ENCODE assay signal across 25 mouse cellular contexts in the genomic region with DNA sequence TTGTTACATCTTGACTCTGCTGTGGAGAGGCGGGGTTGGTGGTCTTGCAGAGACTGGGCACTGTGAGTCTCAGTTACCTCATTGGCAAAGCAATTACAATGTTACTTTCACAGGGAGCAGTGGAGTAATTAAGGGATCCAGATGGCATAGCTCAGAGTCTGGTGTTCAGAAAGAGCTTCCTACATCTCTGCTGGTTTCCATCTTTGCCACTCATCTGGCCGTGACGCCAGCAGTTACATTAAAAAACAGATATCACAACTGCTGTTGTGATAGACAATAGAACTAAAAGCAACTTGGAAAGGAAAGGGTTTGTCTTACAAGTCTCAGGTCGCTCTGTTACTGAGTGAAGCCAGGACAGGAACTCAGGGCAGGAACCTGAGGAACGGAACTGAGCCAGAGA.
"Had no signal": no experiment of that assay in that cellular context is flagged by ENCODE, and none has a peak within 500 bp of the region (broad histone marks: within the 10 kb centered on the region; RNA-seq: fewer than 3 reads in every experiment).

No protein-coding gene starts in this region.

- H3K4me3 ChIP-seq: gastrocnemius, adult 2 months; heart, embryonic 10.5 days; heart, embryonic 12.5 days; hindbrain, embryonic 10.5 days; hindbrain, embryonic 12.5 days; intestine, embryonic 15.5 days; layer of hippocampus, adult 2 months; left cerebral cortex, adult 2 months; limb, embryonic 10.5 days; limb, embryonic 12.5 days had no signal

- DNase-seq: gastrocnemius, adult 2 months; gastrocnemius, postnatal 10 days; gastrocnemius, postnatal 25 days; heart, adult 18-20 months; heart, postnatal 10 days; heart, postnatal 4 days; kidney, adult 18-20 months; kidney, adult 8-10 months; kidney, postnatal 10 days; kidney, postnatal 25 days; kidney, postnatal 4 days had no signal

- H3K27ac ChIP-seq: gastrocnemius, adult 2 months; heart, embryonic 10.5 days; hindbrain, embryonic 10.5 days; hindbrain, embryonic 12.5 days; hindbrain, embryonic 14.5 days; intestine, embryonic 15.5 days; layer of hippocampus, adult 2 months; left cerebral cortex, adult 2 months; limb, embryonic 10.5 days; limb, embryonic 12.5 days had no signal

- H3K4me1 ChIP-seq: hindbrain, embryonic 10.5 days; hindbrain, embryonic 12.5 days; intestine, embryonic 15.5 days; limb, embryonic 10.5 days; limb, embryonic 12.5 days had no signal

- H3K9me3 ChIP-seq: heart, embryonic 10.5 days; hindbrain, embryonic 12.5 days; intestine, embryonic 15.5 days; limb, embryonic 10.5 days; limb, embryonic 12.5 days had no signal

- H3K9ac ChIP-seq: heart, embryonic 12.5 days; hindbrain, embryonic 12.5 days; hindbrain, embryonic 14.5 days; intestine, embryonic 15.5 days; limb, embryonic 12.5 days had no signal

- ATAC-seq: forebrain, embryonic 16.5 days; hindbrain, embryonic 16.5 days; inflammation-experienced regulatory T-cells, adult 6 months; intestine, embryonic 15.5 days; intestine, postnatal 0 days had no signal

- H3K36me3 ChIP-seq: heart, embryonic 10.5 days; heart, embryonic 12.5 days; hindbrain, embryonic 10.5 days; hindbrain, embryonic 12.5 days; intestine, embryonic 15.5 days; limb, embryonic 10.5 days; limb, embryonic 12.5 days had no signal

- H3K4me2 ChIP-seq: heart, embryonic 12.5 days; hindbrain, embryonic 12.5 days; hindbrain, embryonic 14.5 days; intestine, embryonic 15.5 days; limb, embryonic 12.5 days had no signal

- H3K27me3 ChIP-seq: heart, embryonic 12.5 days; hindbrain, embryonic 12.5 days; intestine, embryonic 15.5 days; limb, embryonic 12.5 days had no signal
